Mouse (Mus musculus) lung, postnatal 0 days (tissue): ENCODE measurements at regions not wholly inside any gene's neighbourhood (a gene's known extent, or its start where the extent isn't known, plus 50 kb on each side); places are given as distances from the start of the nearest gene placed in this dataset.

ENCODE experiments used
- ATAC-seq: fragments of 200-750 bp; cut with Nextera tagmentation; 2 replicates; pipeline ENCODE4 v1.8.0; 2017; ENCODE audit warnings: moderate library complexity
- DNase-seq: peaks from one replicate; pipeline ENCODE4 v3.0.0-alpha.2; 2016; ENCODE audit warnings: low spot score
- H3K27ac ChIP-seq: fragments of 300-500 bp; sonication (generic); 2 replicates; pipeline ENCODE4 v1.5.1; 2014; ENCODE audit warnings: antibody characterized with exemption, mild to moderate bottlenecking, low read length, mixed read lengths
- H3K27me3 ChIP-seq: fragments of 300-500 bp; sonication (generic); replicated peaks from 2 replicates; pipeline ENCODE4 v1.6.1; 2014; ENCODE audit warnings: low read length, mixed read lengths; ENCODE audit not compliant: insufficient read depth
- H3K36me3 ChIP-seq: fragments of 300-500 bp; sonication (generic); 2 replicates; pipeline ENCODE4 v1.6.1; 2014; ENCODE audit warnings: low read length, mixed read lengths; ENCODE audit not compliant: insufficient read depth
- H3K4me1 ChIP-seq: fragments of 300-500 bp; sonication (generic); 2 replicates; pipeline ENCODE4 v1.6.1; 2014; ENCODE audit warnings: antibody characterized with exemption, low read depth, low read length, mixed read lengths; ENCODE audit not compliant: insufficient read depth
- H3K4me2 ChIP-seq: fragments of 300-500 bp; sonication (generic); replicated peaks from 2 replicates; pipeline ENCODE4 v1.6.1; 2014; ENCODE audit warnings: low read depth, mild to moderate bottlenecking, low read length, moderate library complexity, mixed read lengths
- H3K4me3 ChIP-seq: fragments of 300-500 bp; sonication (generic); 2 replicates; pipeline ENCODE4 v1.5.1; 2014; ENCODE audit warnings: low read depth, low read length
- H3K9ac ChIP-seq: fragments of 300-500 bp; sonication (generic); replicated peaks from 2 replicates; pipeline ENCODE4 v1.6.1; 2014; ENCODE audit warnings: low read depth, mild to moderate bottlenecking
- H3K9me3 ChIP-seq: fragments of 300-500 bp; sonication (generic); 2 replicates; pipeline ENCODE4 v1.6.1; 2016; ENCODE audit warnings: low read length, mixed read lengths
- CTCF ChIP-seq: IDR thresholded peaks from 2 replicates; pipeline ENCODE4 v1.5.1; 2016; ENCODE audit warnings: antibody characterized with exemption, mild to moderate bottlenecking
- EP300 ChIP-seq: IDR thresholded peaks from 2 replicates; pipeline ENCODE4 v1.6.1; 2016; ENCODE audit warnings: antibody characterized with exemption, mild to moderate bottlenecking, control low read depth
- WGBS: fragments of 180-500 bp; shearing (Covaris S2); extraction: QIAGEN DNeasy Blood & Tissue Kit; methylation state at CpG from one replicate; pipeline ENCODE4 v1.1.7; 2014; 5-methylcytosine and 5-hydroxymethylcytosine counted together

DNA sequence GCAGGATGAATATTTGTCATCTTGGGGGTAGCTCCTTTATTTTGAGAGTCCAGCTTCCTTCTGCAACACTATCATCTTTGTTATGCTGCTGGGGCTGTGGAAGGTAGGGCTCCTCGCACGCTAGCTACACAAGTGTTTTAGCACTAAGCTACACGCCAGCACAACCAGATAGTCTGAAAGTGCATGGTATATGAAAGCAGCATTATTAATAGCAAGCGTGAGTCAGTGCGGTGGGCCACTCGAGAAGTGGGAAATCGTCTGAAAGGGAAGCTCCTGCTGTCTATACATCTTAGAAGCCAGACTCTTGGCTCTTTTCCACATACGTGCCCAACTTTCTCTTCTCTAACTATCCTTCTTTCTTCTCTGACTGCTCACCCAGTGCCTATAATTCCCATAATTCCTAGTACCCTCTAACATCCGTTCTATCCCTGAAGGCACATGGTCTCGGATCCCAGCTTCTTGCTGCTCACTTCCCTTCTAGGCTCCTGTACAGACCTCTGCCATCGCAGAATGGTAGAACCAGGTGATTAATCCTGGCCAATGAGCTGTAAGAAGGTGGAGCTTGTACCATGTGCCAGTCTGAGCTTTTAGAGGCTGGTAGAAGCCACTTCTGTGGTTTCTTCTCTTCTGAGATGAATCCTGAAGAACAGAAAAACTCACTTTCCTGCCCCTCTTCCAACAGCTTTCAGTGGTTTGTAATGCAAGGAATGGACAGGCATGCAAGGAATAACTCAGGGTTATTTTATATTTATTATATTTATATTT, 55.5 kb downstream of the E030025P04Rik start:
- H3K27ac ChIP-seq, result no peak overlapping the region
- DNase-seq, result no peak
- no peak overlapping the region for H3K4me2 ChIP-seq

DNA sequence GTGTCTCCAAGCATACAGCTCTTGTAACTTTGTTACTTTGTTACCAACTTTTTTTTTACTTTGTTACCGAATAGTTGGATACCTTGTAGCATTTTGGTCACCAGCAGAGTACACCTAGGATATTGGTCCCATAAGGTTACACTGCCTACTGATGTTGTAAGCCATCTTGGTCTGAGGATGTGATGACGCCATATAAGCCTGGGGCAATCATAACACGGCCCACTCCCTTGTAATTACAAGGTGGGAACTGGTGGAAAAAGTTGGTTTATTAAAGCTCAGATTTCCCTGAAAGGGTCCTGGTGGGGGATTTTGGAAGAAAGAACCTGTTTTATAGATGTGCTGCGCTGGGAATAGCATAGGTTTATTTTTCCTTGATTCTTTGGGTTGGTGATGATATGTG, 62.2 kb downstream of the E030025P04Rik start:
- no peak overlapping the region for H3K4me2 ChIP-seq
- no peaks in the 10 kb centered on the region for H3K9me3 ChIP-seq
- no peaks in the 10 kb centered on the region for H3K4me1 ChIP-seq
- DNase-seq, result no peak
- TF ChIP-seq CTCF (no peak), EP300 (no peak)
- H3K4me3 ChIP-seq, result no peak overlapping the region
- no peak for ATAC-seq
- H3K27me3 ChIP-seq, result no peaks in the 10 kb centered on the region
- H3K27ac ChIP-seq, result no peak overlapping the region
- WGBS, result 94% methylated on average over 4 of the region's 4 CpGs
- no peak overlapping the region for H3K9ac ChIP-seq
- H3K36me3 ChIP-seq, result no peaks in the 10 kb centered on the region

More for the DNA sequence above, 55.5 kb downstream of the E030025P04Rik start:
- WGBS, result 78% methylated on average over 11 of the region's 11 CpGs
- H3K9me3 ChIP-seq, result no peaks in the 10 kb centered on the region
- H3K4me3 ChIP-seq, result no peak overlapping the region
- H3K27me3 ChIP-seq, result no peaks in the 10 kb centered on the region
- H3K36me3 ChIP-seq, result no peaks in the 10 kb centered on the region
- TF ChIP-seq EP300 (no peak), CTCF (no peak)
- H3K9ac ChIP-seq, result no peak overlapping the region
- no peak for ATAC-seq
- no peaks in the 10 kb centered on the region for H3K4me1 ChIP-seq

DNA sequence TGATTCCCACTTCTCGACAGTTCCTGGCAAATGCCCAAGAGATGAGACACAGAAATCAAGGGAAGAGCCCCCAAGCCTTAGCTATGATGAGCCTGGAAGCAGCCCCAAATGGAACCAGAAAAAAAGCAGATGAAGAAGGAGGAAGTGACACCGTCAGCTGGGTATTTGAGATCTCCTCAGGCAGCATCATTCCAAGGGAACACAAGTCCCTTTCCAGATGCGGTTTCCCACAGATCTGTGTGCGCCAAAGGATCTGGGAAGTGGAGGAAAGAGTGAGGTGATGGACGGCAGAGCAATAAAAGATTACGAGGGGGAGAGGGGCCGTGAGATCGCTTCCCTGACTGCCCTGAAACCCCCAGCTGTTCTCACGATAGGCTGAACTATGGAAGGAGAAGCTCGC, 62.7 kb downstream of the E030025P04Rik start:
- Histone ChIP-seq H3K9ac (no peak overlapping the region), H3K27ac (no peak overlapping the region), H3K9me3 (no peaks in the 10 kb centered on the region), H3K4me2 (no peak overlapping the region), H3K36me3 (no peaks in the 10 kb centered on the region), H3K4me1 (no peaks in the 10 kb centered on the region), H3K27me3 (no peaks in the 10 kb centered on the region), H3K4me3 (no peak overlapping the region)
- ATAC-seq (no peak), DNase-seq (no peak)
- TF ChIP-seq CTCF, result no peak
- no peak for TF ChIP-seq EP300
- WGBS, result 64% methylated on average over 10 of the region's 10 CpGs

GRCm38 (mm10) chr11:109080847-109081415, 63.2 kb downstream of the E030025P04Rik start:
- ATAC-seq, result no peak
- no peak for TF ChIP-seq CTCF
- TF ChIP-seq EP300, result no peak
- Histone ChIP-seq H3K4me1 (no peaks in the 10 kb centered on the region), H3K27me3 (no peaks in the 10 kb centered on the region), H3K9ac (no peak overlapping the region), H3K9me3 (no peaks in the 10 kb centered on the region), H3K36me3 (no peaks in the 10 kb centered on the region), H3K4me3 (no peak overlapping the region), H3K4me2 (no peak overlapping the region), H3K27ac (no peak overlapping the region)
- DNase-seq, result no peak
- WGBS, result 84% methylated on average over 9 of the region's 9 CpGs

DNA sequence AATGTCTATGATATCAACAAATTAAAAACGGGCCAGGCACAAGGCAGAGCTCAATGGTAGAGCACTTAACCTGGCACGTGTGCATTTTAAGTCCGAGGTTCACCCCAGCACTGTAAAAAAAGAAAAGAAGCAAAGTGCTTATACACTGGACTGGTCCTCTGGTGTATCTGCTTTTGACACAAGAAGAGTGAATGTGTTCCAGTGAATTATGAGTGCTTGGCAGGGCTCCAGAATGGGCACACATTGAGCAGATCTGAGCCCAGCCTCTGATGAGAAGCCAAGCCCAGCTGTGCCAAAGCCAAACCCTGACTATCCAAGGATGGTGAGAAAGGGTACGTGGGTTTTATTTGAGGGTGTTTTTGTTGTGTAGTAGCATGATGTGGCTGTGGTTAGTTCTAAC, 64.7 kb downstream of the E030025P04Rik start:
- WGBS, result 59% methylated on average over 4 of the region's 4 CpGs

GRCm38 (mm10) chr11:109076587-109077417, 67.4 kb downstream of the E030025P04Rik start:
- Histone ChIP-seq H3K4me3 (no peak overlapping the region), H3K27ac (no peak overlapping the region), H3K9me3 (no peaks in the 10 kb centered on the region), H3K4me2 (no peak overlapping the region), H3K27me3 (no peaks in the 10 kb centered on the region), H3K4me1 (no peaks in the 10 kb centered on the region), H3K9ac (0 out of 2 replicates have a peak overlapping the region, but pooled peaks have one; percentile 12), H3K36me3 (no peaks in the 10 kb centered on the region)
- DNase-seq (peak; percentile 10), ATAC-seq (no peak)
- TF ChIP-seq EP300 (no peak), CTCF (no peak)
- WGBS, result 63% methylated on average over 19 of the region's 19 CpGs

More for the DNA sequence above, 64.7 kb downstream of the E030025P04Rik start:
- no peaks in the 10 kb centered on the region for H3K27me3 ChIP-seq
- H3K27ac ChIP-seq, result no peak overlapping the region
- TF ChIP-seq EP300 (no peak), CTCF (no peak)
- no peak for DNase-seq
- no peak overlapping the region for H3K9ac ChIP-seq
- ATAC-seq, result no peak
- no peaks in the 10 kb centered on the region for H3K36me3 ChIP-seq
- no peaks in the 10 kb centered on the region for H3K4me1 ChIP-seq
- no peak overlapping the region for H3K4me2 ChIP-seq
- no peaks in the 10 kb centered on the region for H3K9me3 ChIP-seq
- H3K4me3 ChIP-seq, result no peak overlapping the region
